Mouse (Mus musculus) urinary bladder, postnatal 14 days (tissue): ENCODE data around the gene Abcd3.
A peak's percentile ranks its signal among the peaks of the same experiment; 100 is the strongest.
"Not testable (repeated sequence)": the region's sequence is repeated elsewhere in the genome, so short reads cannot be mapped to it uniquely, and the experiment has no call there.

ENCODE experiments used
- DNase-seq: peaks from one replicate; pipeline ENCODE4 v3.0.0; 2021; ENCODE audit warnings: low spot score

Gene Abcd3

GRCm38 (mm10) chr3:121818736-121819396 lies 3.8 kb upstream of the Abcd3 start:
- peak; percentile 47 for DNase-seq

- no peak for DNase-seq
Measured at GRCm38 (mm10) chr3:121815549-121816235, 590 bp upstream of the Abcd3 start.

DNA sequence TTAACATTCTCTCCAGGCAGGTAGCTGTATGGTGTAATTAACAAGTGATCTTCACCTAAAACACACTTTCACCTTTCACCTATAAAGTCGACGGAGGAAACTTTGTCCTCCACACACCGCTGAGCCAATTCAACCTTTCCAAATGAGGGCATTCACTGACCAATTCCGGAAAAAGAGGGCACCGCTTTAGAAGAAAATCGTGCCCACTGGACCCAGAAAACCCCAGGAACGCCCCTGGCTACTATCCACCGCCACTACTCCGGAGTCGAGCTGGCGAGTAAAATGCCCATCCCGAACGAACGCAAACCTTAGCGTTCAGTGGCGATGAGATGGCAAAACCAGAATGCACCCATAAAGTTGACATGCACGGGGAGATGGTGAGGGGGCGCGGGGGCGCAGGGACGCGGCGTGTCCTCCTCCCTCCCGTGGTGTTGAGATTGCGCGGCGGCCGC lies 663 bp downstream of the Abcd3 start:
- DNase-seq = no peak

GRCm38 (mm10) chr3:121813834-121814233 lies 1.3 kb downstream of the Abcd3 start:
- no peak for DNase-seq

- no peak for DNase-seq
Measured at GRCm38 (mm10) chr3:121808246-121808645, 6.9 kb downstream of the Abcd3 start.

DNA sequence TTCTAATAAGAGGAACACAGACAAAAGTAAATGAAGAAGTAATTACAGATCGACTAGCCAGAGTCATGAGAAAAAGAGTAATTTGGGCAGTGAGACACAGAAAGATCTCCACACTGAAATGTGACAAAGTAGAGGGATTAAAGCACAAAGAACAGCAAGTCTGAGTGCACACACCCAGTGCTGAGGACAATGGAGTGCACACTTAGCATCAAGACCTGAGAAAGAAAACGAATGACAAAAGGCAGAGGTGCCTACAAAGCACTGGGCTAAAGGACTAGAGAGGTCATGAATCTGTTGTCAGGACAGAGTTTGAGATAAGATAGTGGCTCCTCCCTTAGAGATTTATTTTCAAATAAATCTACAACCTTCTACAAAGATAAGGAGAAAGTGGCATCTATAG lies 20.9 kb downstream of the Abcd3 start:
- no peak for DNase-seq

GRCm38 (mm10) chr3:121792246-121792645 lies 22.9 kb downstream of the Abcd3 start:
- no peak for DNase-seq

DNA sequence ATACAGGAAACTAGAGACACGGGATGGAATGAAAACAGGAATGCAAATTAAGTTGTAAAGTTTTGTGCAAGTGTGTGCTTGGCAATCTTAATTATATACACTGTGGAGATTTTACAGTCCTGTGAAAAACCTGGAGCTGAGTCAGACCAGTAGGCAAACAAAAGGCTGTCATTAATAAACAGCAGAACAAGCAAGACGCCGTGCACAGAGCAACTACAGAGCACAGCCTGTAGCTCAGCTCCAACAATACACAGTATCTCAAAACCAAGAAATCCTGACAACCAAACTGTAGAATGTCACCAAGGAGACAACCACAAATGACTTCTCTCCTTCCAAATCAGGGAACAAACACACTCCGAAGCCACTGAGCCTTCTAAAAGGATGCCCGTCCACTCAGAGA lies 24.7 kb downstream of the Abcd3 start:
- DNase-seq = no peak

DNA sequence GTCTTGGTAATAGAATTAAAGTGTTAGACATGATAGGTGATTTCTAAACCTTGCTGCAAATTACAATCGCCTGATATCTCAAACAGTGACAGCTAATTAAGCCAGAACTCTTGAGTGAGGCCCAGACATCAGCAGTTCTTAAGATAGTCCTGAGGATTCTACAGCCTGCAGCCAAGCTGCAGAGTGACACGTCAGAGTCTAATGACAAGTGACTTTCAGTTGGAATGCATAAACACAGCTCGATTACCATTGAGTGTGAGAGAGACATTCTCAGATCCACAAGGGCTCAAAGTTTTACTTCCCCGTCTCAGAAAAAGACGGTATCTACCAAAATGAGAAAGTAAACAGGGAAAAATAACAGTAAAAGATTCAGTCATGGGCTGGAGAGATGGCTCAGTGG lies 25.3 kb downstream of the Abcd3 start:
- DNase-seq = no peak

DNA sequence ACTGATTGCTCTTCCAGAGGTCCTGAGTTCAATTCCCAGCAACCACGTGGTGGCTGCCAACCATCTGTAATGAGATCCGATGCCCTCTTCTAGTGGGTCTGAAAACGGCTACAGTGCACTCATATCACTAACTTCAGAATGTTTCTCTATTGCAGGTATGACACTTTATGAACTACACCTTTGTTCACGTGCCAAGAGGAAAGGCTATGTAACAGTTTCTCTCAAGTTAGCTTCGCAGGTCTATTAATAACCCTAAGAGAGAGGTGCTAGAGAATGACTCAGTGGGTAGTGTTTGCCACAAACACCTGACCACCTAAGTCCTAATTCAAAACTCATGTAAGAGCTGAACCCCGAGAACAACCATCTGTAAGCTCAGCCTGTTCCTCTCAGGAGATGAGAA lies 32.1 kb downstream of the Abcd3 start:
- no peak for DNase-seq

- peak; percentile 66 for DNase-seq
Measured at GRCm38 (mm10) chr3:121777943-121778342, 37.2 kb downstream of the Abcd3 start.

DNA sequence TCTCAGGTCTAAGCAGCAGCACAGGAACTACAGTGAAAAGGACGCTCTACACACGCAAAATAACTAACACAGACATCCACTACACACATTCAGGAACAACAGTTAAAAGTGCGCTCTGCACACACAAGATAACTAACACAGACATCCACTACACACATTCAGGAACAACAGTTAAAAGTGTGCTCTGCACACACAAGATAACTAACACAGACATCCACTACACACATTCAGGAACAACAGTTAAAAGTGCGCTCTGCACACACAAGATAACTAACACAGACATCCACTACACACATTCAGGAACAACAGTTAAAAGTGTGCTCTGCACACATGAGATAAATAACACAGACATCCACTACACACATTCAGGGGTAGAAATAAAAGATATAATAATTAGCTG lies 41.8 kb downstream of the Abcd3 start:
- not testable (repeated sequence) for DNase-seq

GRCm38 (mm10) chr3:121768770-121769169 lies 46.3 kb downstream of the Abcd3 start:
- no peak for DNase-seq

DNA sequence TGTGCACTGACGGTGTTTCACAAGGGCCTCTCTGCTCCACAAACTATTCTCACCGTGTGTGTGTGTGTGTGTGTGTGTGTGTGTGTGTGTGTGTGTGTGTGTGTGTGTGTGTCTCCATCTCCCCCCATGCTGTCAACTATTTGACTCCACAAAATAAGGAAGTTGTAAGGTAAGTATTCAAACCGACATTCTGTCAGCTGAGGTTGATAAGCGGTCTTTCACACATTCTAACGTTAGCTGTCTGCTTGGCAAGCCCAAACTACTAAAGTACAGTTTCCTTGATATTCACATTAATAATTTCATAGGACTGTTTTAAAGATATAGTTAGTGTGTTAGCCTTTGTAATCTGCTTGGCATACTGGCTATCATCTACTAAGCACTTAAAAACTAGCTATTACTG lies 48.3 kb downstream of the Abcd3 start:
- no peak for DNase-seq

DNA sequence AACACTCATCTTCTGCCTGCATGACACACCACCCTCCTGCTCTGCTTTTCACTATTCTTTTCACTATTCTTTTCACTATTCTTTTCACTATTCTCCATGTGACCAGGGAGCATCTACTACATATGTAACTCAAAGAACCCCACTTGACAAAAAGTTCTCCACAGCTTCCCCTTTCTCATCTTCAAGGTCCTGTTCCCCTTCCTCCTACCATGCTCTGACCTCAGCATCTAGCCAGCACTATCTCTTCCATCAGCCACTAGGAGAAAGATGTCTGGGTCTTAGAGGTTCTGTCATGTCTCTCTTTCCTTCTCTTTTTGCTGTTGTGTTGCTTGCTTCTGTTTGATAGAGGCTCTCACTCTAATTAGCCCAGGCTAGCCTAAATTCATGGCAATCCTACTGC lies 49.1 kb downstream of the Abcd3 start:
- no peak for DNase-seq

DNA sequence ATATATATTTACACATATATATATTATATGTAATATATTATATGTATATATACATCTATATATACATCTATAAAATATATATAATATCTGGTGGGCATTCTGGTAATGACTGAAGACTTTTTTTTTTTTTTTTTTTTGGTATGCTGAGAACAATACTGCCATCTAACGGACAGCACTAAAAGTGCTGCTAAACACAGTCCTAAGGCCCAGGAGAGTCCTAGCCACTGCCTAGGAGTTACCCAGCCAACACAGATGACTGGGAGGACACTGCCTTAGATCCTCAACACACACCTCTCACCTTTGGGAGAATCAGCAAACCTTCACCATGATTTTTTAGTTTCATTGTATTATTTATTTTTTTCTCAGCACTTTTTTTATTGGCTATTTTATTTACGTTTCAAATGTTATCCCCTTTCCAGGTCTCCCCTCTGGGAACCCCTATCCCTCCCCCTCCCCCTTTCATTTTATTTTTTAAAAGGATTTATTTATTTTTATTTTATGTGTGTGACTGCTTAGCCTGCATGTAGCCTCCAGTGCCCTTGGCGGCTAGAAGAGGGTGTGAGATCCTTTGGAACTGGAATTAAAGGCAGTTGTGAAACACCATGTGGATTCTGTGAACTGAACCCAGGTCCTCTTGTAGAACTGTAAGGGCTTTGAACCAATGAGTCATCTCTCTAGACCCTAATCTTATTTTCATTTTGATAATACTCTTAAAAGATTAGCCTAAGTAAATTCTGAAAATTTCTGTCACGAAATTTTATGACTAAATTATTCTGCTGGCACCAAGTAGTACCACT lies 52.8 kb downstream of the Abcd3 start:
- no peak for DNase-seq

DNA sequence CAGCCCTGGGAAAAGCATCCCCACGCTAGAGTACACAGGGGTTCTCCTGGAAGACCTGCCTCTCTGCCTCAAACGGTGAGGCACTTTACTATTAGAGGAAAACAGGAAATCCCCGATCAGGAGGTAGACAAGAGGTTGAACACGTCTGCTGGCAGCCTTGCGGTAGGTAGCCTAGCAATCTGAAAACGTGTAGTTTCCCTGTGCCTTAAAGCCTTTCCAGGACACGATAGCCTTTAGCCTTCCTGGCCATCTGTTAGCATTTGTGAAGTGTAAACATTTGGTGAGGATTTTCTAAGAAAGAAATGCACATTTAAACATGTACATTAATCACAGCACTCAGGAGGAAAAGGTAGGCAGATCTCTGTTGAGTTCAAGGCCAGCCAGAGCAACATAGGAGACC lies 56.7 kb downstream of the Abcd3 start:
- no peak for DNase-seq

- DNase-seq = no peak
Measured at GRCm38 (mm10) chr3:121755152-121755551, 60.0 kb downstream of the Abcd3 start.

GRCm38 (mm10) chr3:121754319-121755090 lies 60.6 kb downstream of the Abcd3 start:
- not testable (repeated sequence) for DNase-seq

- DNase-seq = not testable (repeated sequence)
Measured at GRCm38 (mm10) chr3:121741186-121741848, 73.8 kb downstream of the Abcd3 start.

- DNase-seq = no peak
Measured at GRCm38 (mm10) chr3:121739489-121740213, 75.5 kb downstream of the Abcd3 start.
